In the genomic region with DNA sequence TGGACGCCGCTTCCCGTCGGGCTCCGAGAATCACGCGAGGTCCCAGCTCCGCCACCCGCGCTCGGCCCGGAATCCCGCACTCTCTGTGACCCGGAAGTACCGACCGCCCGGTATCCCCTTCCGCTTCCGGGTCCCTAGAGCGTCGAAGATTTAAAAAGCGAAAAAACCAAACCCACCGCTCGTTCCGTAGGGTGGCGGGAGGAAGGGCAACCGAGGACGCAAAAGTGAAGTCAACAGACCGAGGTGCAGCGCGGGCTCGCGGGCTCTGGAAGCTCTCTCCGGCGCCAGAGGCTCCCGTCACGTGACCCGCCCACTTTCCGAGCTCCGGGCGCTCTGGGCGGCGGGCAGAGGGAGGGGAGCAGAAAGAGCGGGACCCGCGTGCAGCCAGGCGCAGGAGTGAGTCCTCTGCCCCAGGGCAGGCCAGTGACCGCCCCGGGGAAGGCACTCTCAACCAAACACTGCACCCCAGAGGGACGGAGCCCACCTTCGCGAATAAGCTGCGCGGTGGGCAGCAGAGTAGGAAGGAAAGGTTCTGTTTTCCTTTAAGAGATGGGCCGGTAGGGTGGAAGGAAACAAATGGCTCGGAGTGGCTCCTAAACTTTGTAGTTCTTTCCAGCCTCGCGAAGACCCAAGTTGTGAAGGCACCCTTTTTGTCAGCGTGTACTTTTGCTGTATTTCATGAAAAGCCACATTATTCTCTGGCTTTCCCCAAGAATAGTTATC, we compare ENCODE assay signal across 8 mouse cellular contexts. TPM values are rescaled to one million over a fixed set of nuclear protein-coding genes. Genes with fewer than 3 reads are reported as not detected.
A peak's percentile ranks its signal among the peaks of the same experiment; 100 is the strongest.
DNase-seq lines count a peak whose midpoint lies in the region; ATAC-seq and TF ChIP-seq lines count a peak whose summit lies in the region.

A gene (minus strand): TSS at position 261 of the 723 bp plus-strand sequence.

- peak within 1 kb of the TSS; percentile 100 for H3K9ac ChIP-seq in MEL (ENCODE audit: control insufficient read depth, low read depth, low read length, poor library complexity, severe bottlenecking)
- peak within 1 kb of the TSS; percentile 99 for H3K9ac ChIP-seq in lung, postnatal 0 days (replicated peaks; ENCODE audit: low read depth)

- TF ChIP-seq RAD21 in MEL (IDR thresholded peaks at IDR 0.05; ENCODE audit: low read depth, low read length), result no peak

- peak within 1 kb of the TSS; percentile 93 for H3K4me2 ChIP-seq in lung, postnatal 0 days (replicated peaks; ENCODE audit: low read depth, low read length)

- under 1% methylated on average over 59 of the region's 59 CpGs for WGBS in cerebellum, adult 2 months
- WGBS in hindbrain, embryonic 10.5 days, result under 1% methylated on average over 59 of the region's 59 CpGs
- WGBS in lung, postnatal 0 days, result 1% methylated on average over 59 of the region's 59 CpGs

- H3K9me3 ChIP-seq in MEL (replicated peaks; ENCODE audit: insufficient read depth, low read length), result no peaks in the 10 kb centered on the region
- no peaks in the 10 kb centered on the region for H3K9me3 ChIP-seq in hindbrain, embryonic 10.5 days
- H3K9me3 ChIP-seq in lung, postnatal 0 days (ENCODE audit: low read length), result no peaks in the 10 kb centered on the region

- no peak for TF ChIP-seq EP300 in MEL (IDR thresholded peaks at IDR 0.05; ENCODE audit: low read depth in 1 of 2, low read length in 2 of 2)
- 0 out of 2 replicates have a peak, but pooled peaks have one; percentile 16 for TF ChIP-seq EP300 in lung, postnatal 0 days (IDR thresholded peaks at IDR 0.05)

- H3K4me1 ChIP-seq in MEL (ENCODE audit: control insufficient read depth in 1 of 2, insufficient read depth in 2 of 2, low read length in 2 of 2), result peaks cover 23 to 27% of the 10 kb centered on the region in 2 experiments
- H3K4me1 ChIP-seq in cerebellum, adult 2 months (ENCODE audit: control insufficient read depth, insufficient read depth, low read length), result no peaks in the 10 kb centered on the region; the same call in 1 of the 2 replicates
- H3K4me1 ChIP-seq in hindbrain, embryonic 10.5 days (replicated peaks), result peaks cover 27% of the 10 kb centered on the region
- no peaks in the 10 kb centered on the region; the same call in 1 of the 2 replicates for H3K4me1 ChIP-seq in lung, postnatal 0 days (ENCODE audit: insufficient read depth, low read depth, low read length)

- peaks cover 13 to 53% of the 10 kb centered on the region in 2 experiments for H3K36me3 ChIP-seq in MEL (ENCODE audit: control insufficient read depth in 1 of 2, insufficient read depth in 2 of 2, low read length in 2 of 2)
- peaks cover 63% of the 10 kb centered on the region for H3K36me3 ChIP-seq in hindbrain, embryonic 10.5 days
- H3K36me3 ChIP-seq in lung, postnatal 0 days (ENCODE audit: insufficient read depth, low read length), result peaks cover 8% of the 10 kb centered on the region

- TF ChIP-seq POLR2A in MEL (IDR thresholded peaks at IDR 0.05; ENCODE audit: control insufficient read depth in 1 of 2, insufficient read depth in 1 of 2, low read depth in 1 of 2, low read length in 2 of 2, poor library complexity in 1 of 2), result peak in 1 of 2 experiments; percentile 79
- peak; percentile 47 for TF ChIP-seq POLR2A in cerebellum, adult 2 months (IDR thresholded peaks at IDR 0.05; ENCODE audit: borderline replicate concordance, insufficient read depth, low read length)

- ATAC-seq in lung, postnatal 0 days, result peak; percentile 98

- peak within 1 kb of the TSS; percentile 100 for H3K27ac ChIP-seq in MEL (ENCODE audit: control insufficient read depth, low read depth, low read length)
- peak within 1 kb of the TSS; percentile 91 for H3K27ac ChIP-seq in cerebellum, adult 2 months (ENCODE audit: insufficient read depth, low read length)
- peak within 1 kb of the TSS; percentile 98 for H3K27ac ChIP-seq in hindbrain, embryonic 10.5 days
- peak within 1 kb of the TSS; percentile 98 for H3K27ac ChIP-seq in lung, postnatal 0 days (ENCODE audit: low read length)

- H3K4me3 ChIP-seq in MEL (ENCODE audit: control insufficient read depth in 1 of 2, insufficient read depth in 1 of 2, low read depth in 2 of 2, low read length in 2 of 2), result peak within 1 kb of the TSS; percentile 94 to 99
- peak within 1 kb of the TSS; percentile 88 for H3K4me3 ChIP-seq in cerebellum, adult 2 months (replicated peaks; ENCODE audit: insufficient read depth, low read depth, low read length)
- peak within 1 kb of the TSS; percentile 93 for H3K4me3 ChIP-seq in hindbrain, embryonic 10.5 days
- peak within 1 kb of the TSS; percentile 99 for H3K4me3 ChIP-seq in lung, postnatal 0 days (ENCODE audit: low read depth, low read length)

- peaks cover 45% of the 10 kb centered on the region for H3K79me2 ChIP-seq in MEL (ENCODE audit: control insufficient read depth, insufficient read depth, low read length, poor library complexity)

- no peaks in the 10 kb centered on the region for H3K27me3 ChIP-seq in MEL (ENCODE audit: control insufficient read depth in 1 of 2, insufficient read depth in 2 of 2, low read length in 2 of 2)
- H3K27me3 ChIP-seq in cerebellum, adult 2 months (ENCODE audit: control insufficient read depth, insufficient read depth, low read length), result no peaks in the 10 kb centered on the region
- H3K27me3 ChIP-seq in hindbrain, embryonic 10.5 days (ENCODE audit: insufficient read depth, poor library complexity, severe bottlenecking), result no peaks in the 10 kb centered on the region
- no peaks in the 10 kb centered on the region for H3K27me3 ChIP-seq in lung, postnatal 0 days (replicated peaks; ENCODE audit: insufficient read depth, low read length)

- TF ChIP-seq CTCF in MEL (IDR thresholded peaks at IDR 0.05 in 2 of 3, conservative IDR thresholded peaks at IDR 0.05 in 1 of 3; ENCODE audit: control insufficient read depth in 1 of 3, insufficient read depth in 1 of 3, low read depth in 2 of 3, low read length in 3 of 3, poor library complexity in 1 of 3, severe bottlenecking in 1 of 3), result no peak
- no peak for TF ChIP-seq CTCF in cerebellum, adult 2 months (IDR thresholded peaks at IDR 0.05; ENCODE audit: borderline replicate concordance, insufficient read depth, low read depth, low read length)
- TF ChIP-seq CTCF in lung, postnatal 0 days (IDR thresholded peaks at IDR 0.05), result 0 out of 2 replicates have a peak, but pooled peaks have one; percentile 7

- DNase-seq in MEL (ENCODE audit: low read depth, low spot score), result peak; percentile 91
- DNase-seq in cerebellum, adult 2 months, result peak; percentile 80 to 88
- peak; percentile 87 for DNase-seq in forelimb bud, embryonic 11.5 days (ENCODE audit: low read depth, low spot score)
- DNase-seq in hindbrain, embryonic 10.5 days (ENCODE audit: low spot score), result peak; percentile 88
- DNase-seq in layer of hippocampus, adult 9-11 months, result peak; percentile 72
- DNase-seq in lung, postnatal 0 days (ENCODE audit: low spot score), result peak; percentile 92
- peak; percentile 71 for DNase-seq in ovary, postnatal 14 days (ENCODE audit: low spot score)
- DNase-seq in thymus, postnatal 14 days, result peak; percentile 82

TF ChIP-seq in MEL, 35 proteins besides CTCF, POLR2A, EP300 and RAD21 (continues in another document):
- TF ChIP-seq TAL1 (IDR thresholded peaks at IDR 0.05; ENCODE audit: low read length) (no peak), MAZ (IDR thresholded peaks at IDR 0.05; ENCODE audit: low read depth, low read length) (peak; percentile 81), KAT2A (conservative IDR thresholded peaks at IDR 0.05; ENCODE audit: low read depth, low read length) (peak; percentile 77; the same call in 1 of the 2 replicates), ZC3H11A (IDR thresholded peaks at IDR 0.05; ENCODE audit: low read depth, low read length) (no peak), MYB (IDR thresholded peaks at IDR 0.05; ENCODE audit: low read depth, low read length) (no peak), NRF1 (IDR thresholded peaks at IDR 0.05; ENCODE audit: insufficient read depth, low read depth, low read length, poor library complexity, severe bottlenecking) (0 out of 2 replicates have a peak, but pooled peaks have one; percentile 11), UBTF (IDR thresholded peaks at IDR 0.05; ENCODE audit: borderline replicate concordance, insufficient read depth, low read depth, low read length) (0 out of 2 replicates have a peak, but pooled peaks have one; percentile 47), ZKSCAN1 (IDR thresholded peaks at IDR 0.05; ENCODE audit: low read depth, low read length) (peak; percentile 54; the same call in 1 of the 2 replicates), MYC (IDR thresholded peaks at IDR 0.05; ENCODE audit: low read depth, low read length) (no peak; the same call in 1 of the 2 replicates), E2F4 (IDR thresholded peaks at IDR 0.05; ENCODE audit: borderline replicate concordance, low read depth, low read length) (peak; percentile 78; the same call in 1 of the 2 replicates), USF1 (IDR thresholded peaks at IDR 0.05; ENCODE audit: low read depth, low read length) (peak; percentile 99), NELFE (IDR thresholded peaks at IDR 0.05; ENCODE audit: low read depth, low read length) (peak; percentile 71), GABPA (IDR thresholded peaks at IDR 0.05; ENCODE audit: low read depth, low read length) (no peak), HCFC1 (IDR thresholded peaks at IDR 0.05; ENCODE audit: low read depth, low read length) (peak; percentile 93), POLR2AphosphoS2 (IDR thresholded peaks at IDR 0.05; ENCODE audit: low read length) (peak; percentile 96), ELF1 (IDR thresholded peaks at IDR 0.05; ENCODE audit: low read depth, low read length) (peak; percentile 84), MAFK (IDR thresholded peaks at IDR 0.05; ENCODE audit: borderline replicate concordance, low read depth, low read length) (no peak), ETS1 (IDR thresholded peaks at IDR 0.05; ENCODE audit: low read depth, low read length) (0 out of 2 replicates have a peak, but pooled peaks have one; percentile 15), POLR2AphosphoS5 (IDR thresholded peaks at IDR 0.05; ENCODE audit: borderline replicate concordance, low read depth, low read length) (no peak), ZMIZ1 (IDR thresholded peaks at IDR 0.05; ENCODE audit: low read depth, low read length) (peak; percentile 87), RCOR1 (IDR thresholded peaks at IDR 0.05; ENCODE audit: low read depth, low read length) (peak; percentile 46; the same call in 1 of the 2 replicates), ZNF384 (IDR thresholded peaks at IDR 0.05; ENCODE audit: low read depth, low read length) (no peak), MEF2A (IDR thresholded peaks at IDR 0.05; ENCODE audit: extremely low read depth, insufficient replicate concordance, low read depth, low read length, poor library complexity, severe bottlenecking) (no peak)

RNA-seq across cellular contexts. Expression of the gene that starts here (rescaled TPM):
- total RNA-seq in MEL (2012; rRNA removed), result 87.1 and 97.3 TPM in 2 replicates
- polyA plus RNA-seq in MEL (2012; ENCODE audit: insufficient read depth in 1 of 2, insufficient read length in 2 of 2, low read depth in 1 of 2, low replicate concordance in 2 of 2, missing spikeins in 1 of 2), result 100 to 1,000 TPM; 114 to 145 TPM
- polyA plus RNA-seq in cerebellum, adult 2 months (2012; rRNA removed), result 32.2 and 33.9 TPM in 2 replicates
- 60.2 and 82.3 TPM in 2 replicates for polyA plus RNA-seq in hindbrain, embryonic 10.5 days (2016; fragmentation: Nextera tagmentation; extraction: Ambion mirVana)
- polyA plus RNA-seq in lung, postnatal 0 days (2015; fragmentation: Nextera tagmentation; extraction: Ambion mirVana), result 20.9 and 21.3 TPM in 2 replicates

Comparison
In these comparisons a context has a peak if more than half of its experiments do, and no peak if none do; other contexts are left out.
1. Peak in every context shown above with its lines: DNase-seq, ATAC-seq, H3K4me3 ChIP-seq and H3K27ac ChIP-seq.